Comparison of ENCODE assay signal across 10 mouse cellular contexts in the genomic region with DNA sequence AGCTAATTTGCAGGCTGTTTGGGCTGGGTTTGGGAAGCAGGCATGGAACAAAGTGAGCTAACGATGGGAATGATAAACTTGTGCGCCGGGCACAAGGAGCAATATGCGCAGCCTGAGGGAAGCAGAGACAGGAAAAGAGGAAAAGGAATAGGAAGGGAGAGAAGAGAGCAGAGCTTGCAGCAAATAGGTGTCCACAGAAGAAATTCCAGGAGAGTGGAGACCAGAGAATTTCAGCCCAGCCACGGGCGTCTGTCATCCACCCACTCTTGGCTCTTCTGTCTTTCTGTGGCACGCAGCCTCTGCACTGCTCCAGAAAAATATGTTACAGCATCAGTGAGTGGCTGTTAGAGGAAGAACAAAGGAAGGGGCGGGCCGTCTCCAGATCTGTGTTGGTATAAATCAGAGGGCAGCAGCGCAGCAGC.
DNase-seq lines count a peak whose midpoint lies in the region; ATAC-seq lines count a peak whose summit lies in the region.
"Had no signal": no experiment of that assay in that cellular context is flagged by ENCODE, and none has a peak within 500 bp of the region (broad histone marks: within the 10 kb centered on the region; RNA-seq: fewer than 3 reads in every experiment).

No protein-coding gene starts in this region.

- H3K4me2 ChIP-seq in embryonic facial prominence, embryonic 13.5 days: no peak overlapping the region
- no peak overlapping the region for H3K4me2 ChIP-seq in lung, embryonic 15.5 days
- no peak overlapping the region for H3K4me2 ChIP-seq in neural tube, embryonic 14.5 days (ENCODE audit: low read depth, low read length)
- H3K4me2 ChIP-seq: embryonic facial prominence, embryonic 15.5 days had no signal

- H3K36me3 ChIP-seq in embryonic facial prominence, embryonic 13.5 days: no peaks in the 10 kb centered on the region
- H3K36me3 ChIP-seq in embryonic facial prominence, embryonic 10.5 days (replicated peaks): no peaks in the 10 kb centered on the region
- H3K36me3 ChIP-seq in lung, embryonic 15.5 days: no peaks in the 10 kb centered on the region
- no peaks in the 10 kb centered on the region for H3K36me3 ChIP-seq in neural tube, embryonic 14.5 days (ENCODE audit: control insufficient read depth, insufficient read depth, low read length)
- H3K36me3 ChIP-seq in limb, embryonic 10.5 days: no peaks in the 10 kb centered on the region
- H3K36me3 ChIP-seq: embryonic facial prominence, embryonic 15.5 days had no signal

- ATAC-seq in embryonic facial prominence, embryonic 13.5 days (ENCODE audit: insufficient number of reproducible peaks, insufficient read depth, low FRiP score, low TSS enrichment, low read depth): no peak
- peak; percentile 67; the same call in 1 of the 2 replicates for ATAC-seq in lung, embryonic 15.5 days (ENCODE audit: borderline replicate concordance, extremely low read depth, low FRiP score, low TSS enrichment)
- peak; percentile 69; the same call in 1 of the 2 replicates for ATAC-seq in neural tube, embryonic 14.5 days (ENCODE audit: low read depth)

- no peak overlapping the region for H3K27ac ChIP-seq in embryonic facial prominence, embryonic 13.5 days
- H3K27ac ChIP-seq in embryonic facial prominence, embryonic 10.5 days (replicated peaks): no peak overlapping the region
- H3K27ac ChIP-seq in lung, embryonic 15.5 days: no peak overlapping the region
- peak overlapping the region; percentile 60; the same call in 1 of the 2 replicates for H3K27ac ChIP-seq in neural tube, embryonic 14.5 days (ENCODE audit: low read depth, low read length)
- no peak overlapping the region for H3K27ac ChIP-seq in limb, embryonic 10.5 days
- H3K27ac ChIP-seq: embryonic facial prominence, embryonic 15.5 days had no signal

- H3K4me1 ChIP-seq in embryonic facial prominence, embryonic 13.5 days: no peaks in the 10 kb centered on the region
- 0 out of 2 replicates have a peak, but pooled peaks cover 2% of the 10 kb centered on the region for H3K4me1 ChIP-seq in embryonic facial prominence, embryonic 10.5 days
- H3K4me1 ChIP-seq in lung, embryonic 15.5 days: no peaks in the 10 kb centered on the region
- H3K4me1 ChIP-seq in neural tube, embryonic 14.5 days (ENCODE audit: control insufficient read depth, insufficient read depth, low read length): no peaks in the 10 kb centered on the region
- no peaks in the 10 kb centered on the region; the same call in 1 of the 2 replicates for H3K4me1 ChIP-seq in limb, embryonic 10.5 days
- H3K4me1 ChIP-seq: embryonic facial prominence, embryonic 15.5 days had no signal

- H3K27me3 ChIP-seq in embryonic facial prominence, embryonic 13.5 days: no peaks in the 10 kb centered on the region
- H3K27me3 ChIP-seq in embryonic facial prominence, embryonic 10.5 days (replicated peaks; ENCODE audit: low read depth, poor library complexity, severe bottlenecking): no peaks in the 10 kb centered on the region
- H3K27me3 ChIP-seq in lung, embryonic 15.5 days: no peaks in the 10 kb centered on the region
- H3K27me3 ChIP-seq in neural tube, embryonic 14.5 days (ENCODE audit: control insufficient read depth, insufficient read depth, low read length): no peaks in the 10 kb centered on the region
- no peaks in the 10 kb centered on the region for H3K27me3 ChIP-seq in limb, embryonic 10.5 days (ENCODE audit: low read depth, poor library complexity, severe bottlenecking)
- H3K27me3 ChIP-seq: embryonic facial prominence, embryonic 15.5 days; megakaryocyte, embryonic 14.5 days had no signal

- 0 out of 2 replicates have a peak overlapping the region, but pooled peaks have one; percentile 27 for H3K9ac ChIP-seq in embryonic facial prominence, embryonic 13.5 days
- no peak overlapping the region for H3K9ac ChIP-seq in lung, embryonic 15.5 days
- H3K9ac ChIP-seq in neural tube, embryonic 14.5 days (replicated peaks; ENCODE audit: low read depth, low read length): no peak overlapping the region
- H3K9ac ChIP-seq: embryonic facial prominence, embryonic 15.5 days had no signal

- H3K4me3 ChIP-seq in embryonic facial prominence, embryonic 13.5 days: no peak overlapping the region
- no peak overlapping the region for H3K4me3 ChIP-seq in embryonic facial prominence, embryonic 10.5 days
- no peak overlapping the region for H3K4me3 ChIP-seq in lung, embryonic 15.5 days
- no peak overlapping the region for H3K4me3 ChIP-seq in neural tube, embryonic 14.5 days (ENCODE audit: low read depth, low read length)
- H3K4me3 ChIP-seq in limb, embryonic 10.5 days: no peak overlapping the region
- H3K4me3 ChIP-seq: embryonic facial prominence, embryonic 15.5 days; megakaryocyte, embryonic 14.5 days had no signal

- WGBS in embryonic facial prominence, embryonic 13.5 days: 70% methylated on average over 10 of the region's 10 CpGs
- 90% methylated on average over 10 of the region's 10 CpGs for WGBS in embryonic facial prominence, embryonic 10.5 days
- 42% methylated on average over 10 of the region's 10 CpGs for WGBS in lung, embryonic 15.5 days
- 56% methylated on average over 10 of the region's 10 CpGs for WGBS in neural tube, embryonic 14.5 days
- 85% methylated on average over 10 of the region's 10 CpGs for WGBS in limb, embryonic 10.5 days

- no peak for DNase-seq in embryonic facial prominence, embryonic 10.5 days (ENCODE audit: low spot score)
- no peak for DNase-seq in lung, postnatal 14 days
- peak; percentile 45 to 76 for DNase-seq in layer of hippocampus, adult 18-20 months (ENCODE audit: low spot score in 2 of 2)
- DNase-seq in limb, embryonic 10.5 days (ENCODE audit: low spot score): no peak
- DNase-seq in kidney, postnatal 14 days: no peak

- 0 out of 2 replicates have a peak, but pooled peaks cover 2% of the 10 kb centered on the region for H3K9me3 ChIP-seq in embryonic facial prominence, embryonic 13.5 days
- no peaks in the 10 kb centered on the region for H3K9me3 ChIP-seq in embryonic facial prominence, embryonic 10.5 days
- no peaks in the 10 kb centered on the region for H3K9me3 ChIP-seq in lung, embryonic 15.5 days
- no peaks in the 10 kb centered on the region for H3K9me3 ChIP-seq in neural tube, embryonic 14.5 days (ENCODE audit: control insufficient read depth, low read length)
- H3K9me3 ChIP-seq in limb, embryonic 10.5 days (replicated peaks): no peaks in the 10 kb centered on the region
- H3K9me3 ChIP-seq: embryonic facial prominence, embryonic 15.5 days had no signal

Comparison
In these comparisons a context has a peak if more than half of its experiments do, and no peak if none do; other contexts are left out.
1. DNase-seq: peak in layer of hippocampus, adult 18-20 months (2 of 2); none in embryonic facial prominence, embryonic 10.5 days (single experiment), lung, postnatal 14 days (single experiment), limb, embryonic 10.5 days (single experiment) and kidney, postnatal 14 days (single experiment).